ENCODE assay signal across 11 mouse cellular contexts in genomic region chr4:137855741-137856341, GRCm38 (mm10). TPM values are rescaled to one million over a fixed set of nuclear protein-coding genes. Genes with fewer than 3 reads are reported as not detected.
DNase-seq lines count a peak whose midpoint lies in the region; ATAC-seq and TF ChIP-seq lines count a peak whose summit lies in the region.
"Had no signal": no experiment of that assay in that cellular context is flagged by ENCODE, and none has a peak within 500 bp of the region (broad histone marks: within the 10 kb centered on the region; RNA-seq: fewer than 3 reads in every experiment).

No protein-coding gene starts in this region.

- 54% methylated on average over 9 of the region's 9 CpGs for WGBS in forebrain, embryonic 10.5 days
- WGBS in forebrain, embryonic 12.5 days: 57% methylated on average over 9 of the region's 9 CpGs

- no peak overlapping the region for H3K4me3 ChIP-seq in forebrain, embryonic 10.5 days
- H3K4me3 ChIP-seq in forebrain, embryonic 12.5 days (replicated peaks): no peak overlapping the region
- no peak overlapping the region for H3K4me3 ChIP-seq in layer of hippocampus, adult 2 months
- H3K4me3 ChIP-seq: liver, embryonic 13.5 days had no signal

- no peak for ATAC-seq in forebrain, embryonic 12.5 days (ENCODE audit: low FRiP score)
- ATAC-seq: Patski had no signal

- no peak overlapping the region for H3K9ac ChIP-seq in forebrain, embryonic 12.5 days
- H3K9ac ChIP-seq: liver, embryonic 13.5 days had no signal

- H3K36me3 ChIP-seq in forebrain, embryonic 10.5 days (replicated peaks): no peaks in the 10 kb centered on the region
- no peaks in the 10 kb centered on the region for H3K36me3 ChIP-seq in forebrain, embryonic 12.5 days (replicated peaks)
- H3K36me3 ChIP-seq: liver, embryonic 13.5 days had no signal

- peaks cover 10% of the 10 kb centered on the region for H3K4me1 ChIP-seq in forebrain, embryonic 10.5 days
- H3K4me1 ChIP-seq in forebrain, embryonic 12.5 days: no peaks in the 10 kb centered on the region

- H3K9me3 ChIP-seq in forebrain, embryonic 10.5 days: no peaks in the 10 kb centered on the region
- no peaks in the 10 kb centered on the region for H3K9me3 ChIP-seq in forebrain, embryonic 12.5 days
- H3K9me3 ChIP-seq: liver, embryonic 13.5 days had no signal

- no peak for DNase-seq in forebrain, embryonic 10.5 days (ENCODE audit: extremely low spot score, low spot score)
- peak; percentile 54 to 62 for DNase-seq in lung, adult 18-20 months
- DNase-seq in lung, postnatal 10 days: no peak
- DNase-seq in kidney, postnatal 10 days: peak; percentile 68
- peak; percentile 74 for DNase-seq in thymus, postnatal 14 days
- DNase-seq in cerebellum, postnatal 4 days (ENCODE audit: low spot score in 2 of 2): no peak
- DNase-seq in layer of hippocampus, adult 2 months (ENCODE audit: low spot score in 2 of 2): no peak
- DNase-seq: liver, embryonic 13.5 days; right cerebral cortex, postnatal 14 days had no signal

- no peak overlapping the region for H3K4me2 ChIP-seq in forebrain, embryonic 12.5 days
- H3K4me2 ChIP-seq: liver, embryonic 13.5 days had no signal

- no peaks in the 10 kb centered on the region for H3K27me3 ChIP-seq in forebrain, embryonic 10.5 days (ENCODE audit: poor library complexity, severe bottlenecking)
- peaks cover 3% of the 10 kb centered on the region; the same call in 1 of the 2 replicates for H3K27me3 ChIP-seq in forebrain, embryonic 12.5 days
- H3K27me3 ChIP-seq: Patski had no signal

- H3K27ac ChIP-seq in forebrain, embryonic 10.5 days: 0 out of 2 replicates have a peak overlapping the region, but pooled peaks have one; percentile 48
- H3K27ac ChIP-seq in forebrain, embryonic 12.5 days: no peak overlapping the region
- H3K27ac ChIP-seq in layer of hippocampus, adult 2 months: no peak overlapping the region
- H3K27ac ChIP-seq: liver, embryonic 13.5 days had no signal

- no peak for TF ChIP-seq CTCF in layer of hippocampus, adult 2 months (conservative IDR thresholded peaks at IDR 0.05)

RNA-seq across cellular contexts. Expression of gene Ece1, which starts 6.2 kb away (rescaled TPM):
- 27.5 and 28.6 TPM in 2 replicates for polyA plus RNA-seq in forebrain, embryonic 10.5 days (2016; fragmentation: Nextera tagmentation; extraction: Ambion mirVana)
- 18.3 and 23.4 TPM in 2 replicates for polyA plus RNA-seq in forebrain, embryonic 12.5 days (2016; fragmentation: Nextera tagmentation; extraction: Ambion mirVana)
- total RNA-seq in layer of hippocampus, adult 2 months (2021): 10 to 100 TPM; 47.5 to 58.0 TPM

RNA-seq across cellular contexts. Expression of gene Alpl, which starts 59.7 kb away (rescaled TPM):
- polyA plus RNA-seq in forebrain, embryonic 10.5 days (2016; fragmentation: Nextera tagmentation; extraction: Ambion mirVana): 20.3 and 20.7 TPM in 2 replicates
- 13.1 and 15.5 TPM in 2 replicates for polyA plus RNA-seq in forebrain, embryonic 12.5 days (2016; fragmentation: Nextera tagmentation; extraction: Ambion mirVana)
- total RNA-seq in layer of hippocampus, adult 2 months (2021): 1 to 10 TPM; 6.8 to 7.2 TPM

Comparison
In these comparisons a context has a peak if more than half of its experiments do, and no peak if none do; other contexts are left out.
1. DNase-seq: peak in lung, adult 18-20 months (2 of 2), kidney, postnatal 10 days (single experiment) and thymus, postnatal 14 days (single experiment); none in forebrain, embryonic 10.5 days (single experiment), lung, postnatal 10 days (single experiment), cerebellum, postnatal 4 days (0 of 2) and layer of hippocampus, adult 2 months (0 of 2).